Mouse (Mus musculus) olfactory bulb, adult 2 months (tissue): Measurements from ENCODE around the gene Polr2c.

ENCODE experiments used
- CTCF ChIP-seq: fragments of 200-500 bp; IDR thresholded peaks from 2 replicates; pipeline ENCODE4 v1.5.1; 2012; ENCODE audit warnings: low read depth, mild to moderate bottlenecking, low read length, moderate library complexity; ENCODE audit not compliant: insufficient read depth
- POLR2A ChIP-seq: fragments of 200-500 bp; IDR thresholded peaks from 2 replicates; pipeline ENCODE4 v1.6.1; 2012; ENCODE audit warnings: mild to moderate bottlenecking, low read depth, low read length, moderate library complexity; ENCODE audit not compliant: insufficient read depth

DNA sequence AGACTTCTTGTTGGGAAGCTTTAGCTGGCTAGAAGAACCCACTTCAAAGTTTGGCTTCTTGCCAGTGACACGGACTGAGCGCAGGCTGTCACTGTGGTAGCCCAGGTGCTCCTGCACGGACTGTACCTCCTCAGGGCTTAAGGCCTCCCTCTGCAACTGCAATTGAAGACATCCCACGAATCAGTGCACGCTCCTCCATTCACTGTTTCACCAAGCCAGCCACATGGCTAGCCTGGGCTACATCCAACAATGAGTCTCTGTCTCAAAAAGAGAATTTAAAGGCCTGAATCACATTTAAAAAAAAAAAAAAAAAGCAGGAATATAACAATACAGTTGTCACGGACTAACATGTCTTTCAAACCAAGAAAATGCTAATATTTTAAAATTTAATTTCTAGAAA is 29.0 kb upstream of the Polr2c start:
- TF ChIP-seq POLR2A (no peak), CTCF (no peak)
